Mouse (Mus musculus) hindbrain, embryonic 15.5 days (tissue): Measurements from ENCODE around the gene Tpra1. TPM values are rescaled to one million over a fixed set of nuclear protein-coding genes. Genes with fewer than 3 reads are reported as not detected.

Experiments used
- ATAC-seq: fragments of 200-750 bp; cut with Nextera tagmentation; 2 replicates; pipeline ENCODE4 v1.8.0; 2017; ENCODE audit warnings: low read depth, moderate number of reproducible peaks, moderate TSS enrichment; ENCODE audit not compliant: low FRiP score
- H3K27ac ChIP-seq: fragments of 300-500 bp; sonication (generic); replicated peaks from 2 replicates; pipeline ENCODE4 v1.5.1; 2015; ENCODE audit warnings: mild to moderate bottlenecking, inconsistent platforms
- H3K27me3 ChIP-seq: fragments of 300-500 bp; sonication (generic); 2 replicates; pipeline ENCODE4 v1.6.1; 2015; ENCODE audit warnings: control low read depth, inconsistent platforms
- H3K36me3 ChIP-seq: fragments of 300-500 bp; sonication (generic); 2 replicates; pipeline ENCODE4 v1.6.1; 2015; ENCODE audit warnings: control low read depth, inconsistent platforms
- H3K4me1 ChIP-seq: fragments of 300-500 bp; sonication (generic); replicated peaks from 2 replicates; pipeline ENCODE4 v1.6.1; 2015; ENCODE audit warnings: control low read depth, inconsistent platforms
- H3K4me2 ChIP-seq: fragments of 300-500 bp; sonication (generic); 2 replicates; pipeline ENCODE4 v1.6.1; 2015; ENCODE audit warnings: moderate library complexity, mild to moderate bottlenecking, inconsistent platforms
- H3K4me3 ChIP-seq: fragments of 300-500 bp; sonication (generic); 2 replicates; pipeline ENCODE4 v1.5.1; 2015; ENCODE audit warnings: mild to moderate bottlenecking, inconsistent platforms
- H3K9ac ChIP-seq: fragments of 300-500 bp; sonication (generic); 2 replicates; pipeline ENCODE4 v1.6.1; 2015; ENCODE audit warnings: inconsistent platforms
- H3K9me3 ChIP-seq: fragments of 300-500 bp; sonication (generic); 2 replicates; pipeline ENCODE4 v1.6.1; 2016; ENCODE audit warnings: control low read depth, inconsistent platforms
- WGBS: fragments of 180-500 bp; shearing (Covaris S2); methylation state at CpG from one replicate; pipeline ENCODE4 v1.1.7; 2015; 5-methylcytosine and 5-hydroxymethylcytosine counted together
- polyA plus RNA-seq: library from polyadenylated mRNA; unstranded; fragments of >200 nt; fragmentation: Nextera tagmentation; extraction: Ambion mirVana; gene quantifications from 2 replicates; pipeline ENCODE4 v1.2.1, GENCODE M21; 2015

Tpra1 gene
- polyA plus RNA-seq, 1 experiment from 2014 or later, result 94.2 TPM

DNA sequence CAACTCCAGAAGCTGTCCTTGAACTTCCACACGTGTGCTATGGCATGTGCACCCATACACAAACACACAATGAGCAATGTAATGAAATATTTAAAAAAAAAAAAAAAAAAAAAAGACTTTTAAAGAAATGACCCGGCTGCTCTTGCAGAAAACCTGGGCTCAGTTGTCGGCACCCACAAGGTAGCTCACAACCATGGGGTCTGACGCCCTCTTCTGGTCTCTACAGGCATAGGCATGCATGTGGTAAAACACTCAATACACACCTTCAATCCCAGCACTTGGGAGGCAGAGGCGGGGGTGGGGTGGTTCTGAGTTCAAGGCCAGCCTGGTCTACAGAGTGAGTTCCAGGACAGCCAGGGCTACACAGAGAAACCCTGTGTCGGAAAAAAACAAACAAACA, 6.1 kb upstream of the Tpra1 start:
- H3K9me3 ChIP-seq, result no peaks in the 10 kb centered on the region
- 86% methylated on average over 6 of the region's 6 CpGs for WGBS
- no peak for ATAC-seq
- H3K27me3 ChIP-seq, result no peaks in the 10 kb centered on the region
- peaks cover 10% of the 10 kb centered on the region; the same call in 1 of the 2 replicates for H3K36me3 ChIP-seq
- no peak overlapping the region for H3K9ac ChIP-seq
- no peak overlapping the region for H3K4me3 ChIP-seq
- H3K27ac ChIP-seq, result no peak overlapping the region
- no peak overlapping the region for H3K4me2 ChIP-seq
- peaks cover 21% of the 10 kb centered on the region for H3K4me1 ChIP-seq

DNA sequence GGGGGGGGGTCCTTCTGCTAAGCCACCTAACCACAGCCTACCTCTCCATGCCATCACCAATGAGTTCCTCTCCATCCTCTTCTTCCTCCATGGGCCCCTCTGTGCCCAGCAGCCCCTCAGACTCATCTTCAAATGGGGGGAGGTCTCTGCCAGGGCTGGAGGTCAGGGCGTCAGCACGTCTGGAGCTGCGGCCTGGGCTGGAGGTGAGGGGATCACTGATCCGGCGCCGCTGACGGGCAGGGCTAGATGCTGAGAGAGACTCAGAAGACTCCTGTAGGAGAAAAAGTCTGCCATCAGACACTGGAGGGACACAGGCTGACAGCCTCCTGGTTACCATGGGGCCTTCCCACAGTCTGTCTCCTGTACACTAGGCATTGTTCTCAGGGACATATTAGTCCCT, 4.8 kb upstream of the Tpra1 start:
- Histone ChIP-seq H3K4me1 (peaks cover 30% of the 10 kb centered on the region), H3K9me3 (no peaks in the 10 kb centered on the region), H3K9ac (no peak overlapping the region), H3K36me3 (no peaks in the 10 kb centered on the region), H3K27me3 (no peaks in the 10 kb centered on the region), H3K27ac (no peak overlapping the region), H3K4me2 (peak overlapping the region; percentile 94), H3K4me3 (no peak overlapping the region)
- ATAC-seq, result no peak
- 67% methylated on average over 7 of the region's 7 CpGs for WGBS

DNA sequence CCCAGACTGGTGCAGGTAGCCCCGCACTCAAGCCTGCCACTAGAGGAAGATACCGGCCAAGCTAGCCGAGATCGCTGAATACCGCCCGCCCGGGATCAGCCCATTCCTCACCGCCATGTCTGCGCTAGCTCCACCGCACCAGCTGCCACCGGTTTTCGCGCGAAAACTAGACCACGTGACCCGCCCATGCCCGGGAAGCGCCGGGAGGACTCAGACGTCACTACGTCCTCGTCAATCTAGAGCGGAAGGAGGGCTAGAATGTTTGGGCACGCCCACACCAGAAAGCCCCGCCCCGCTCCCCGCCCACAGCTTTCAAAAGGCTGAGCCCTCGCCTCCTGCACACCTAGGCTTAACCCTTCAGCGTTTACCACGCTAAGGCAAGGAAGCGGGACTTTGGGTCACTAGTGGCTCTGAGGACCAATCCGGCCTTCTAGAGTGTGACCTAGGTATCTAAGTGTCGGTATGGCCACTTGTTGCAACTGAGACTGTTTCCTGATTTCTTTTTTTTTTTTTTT, 3.5 kb upstream of the Tpra1 start, which contains the start of gene Mcm2:
Gene Mcm2, minus strand, starts transcription at position 247 of the 515 bp plus-strand sequence.
- H3K36me3 ChIP-seq, result no peaks in the 10 kb centered on the region
- H3K4me3 ChIP-seq, result peak within 1 kb of the TSS; percentile 60
- ATAC-seq, result peak; percentile 82
- H3K9me3 ChIP-seq, result no peaks in the 10 kb centered on the region
- peaks cover 40% of the 10 kb centered on the region for H3K4me1 ChIP-seq
- peak within 1 kb of the TSS; percentile 94 for H3K4me2 ChIP-seq
- no peaks in the 10 kb centered on the region for H3K27me3 ChIP-seq
- WGBS, result under 1% methylated on average over 33 of the region's 33 CpGs
- peak within 1 kb of the TSS; percentile 80 for H3K27ac ChIP-seq
- H3K9ac ChIP-seq, result peak within 1 kb of the TSS; percentile 64

DNA sequence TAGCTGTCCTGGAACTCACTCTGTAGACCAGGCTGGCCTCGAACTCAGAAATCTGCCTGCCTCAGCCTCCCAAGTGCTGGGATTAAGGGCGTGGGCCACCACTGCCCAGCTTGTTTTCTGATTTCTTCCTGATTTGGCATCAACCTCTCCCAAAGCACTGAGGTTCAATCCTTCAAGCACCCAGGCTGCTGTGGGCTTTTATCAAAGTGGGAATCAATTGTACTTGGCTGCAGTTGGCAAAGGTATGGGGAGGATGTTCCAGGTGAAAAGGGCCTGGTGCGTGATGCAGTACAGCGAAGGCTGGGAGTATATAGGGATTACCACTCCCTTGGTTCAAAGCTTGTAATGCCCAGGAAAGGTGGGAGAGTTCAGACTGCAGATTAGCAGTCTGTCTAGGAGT, 3.0 kb upstream of the Tpra1 start:
- Histone ChIP-seq H3K9ac (no peak overlapping the region), H3K4me2 (peak overlapping the region; percentile 94), H3K4me3 (peak overlapping the region; percentile 60), H3K4me1 (peaks cover 45% of the 10 kb centered on the region), H3K9me3 (no peaks in the 10 kb centered on the region), H3K27me3 (no peaks in the 10 kb centered on the region), H3K27ac (no peak overlapping the region), H3K36me3 (no peaks in the 10 kb centered on the region)
- 62% methylated on average over 4 of the region's 4 CpGs for WGBS
- ATAC-seq, result no peak

DNA sequence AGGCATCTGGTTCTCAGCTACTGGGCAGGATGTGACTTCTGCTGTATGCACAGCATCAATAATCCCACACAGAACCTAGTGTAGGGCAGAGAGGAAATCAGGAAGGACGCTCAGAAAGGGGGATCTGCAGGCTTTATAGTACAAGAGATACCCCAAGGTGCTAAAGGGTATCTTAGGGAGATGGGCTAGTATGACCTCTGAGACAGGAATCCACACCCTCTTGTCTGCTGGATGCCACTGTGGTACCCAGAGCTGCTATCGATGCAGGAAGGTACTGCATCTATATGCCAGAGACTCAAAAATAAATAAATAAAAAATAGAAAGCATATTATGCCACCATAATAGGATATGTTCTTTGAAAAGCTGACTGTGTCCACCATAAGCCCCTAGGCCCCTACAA, 2.4 kb upstream of the Tpra1 start:
- Histone ChIP-seq H3K27ac (no peak overlapping the region), H3K27me3 (no peaks in the 10 kb centered on the region), H3K4me2 (no peak overlapping the region), H3K4me1 (peaks cover 51% of the 10 kb centered on the region), H3K9me3 (no peaks in the 10 kb centered on the region), H3K4me3 (no peak overlapping the region), H3K9ac (no peak overlapping the region), H3K36me3 (no peaks in the 10 kb centered on the region)
- no peak for ATAC-seq
- WGBS, result 92% methylated on average over 2 of the region's 2 CpGs

DNA sequence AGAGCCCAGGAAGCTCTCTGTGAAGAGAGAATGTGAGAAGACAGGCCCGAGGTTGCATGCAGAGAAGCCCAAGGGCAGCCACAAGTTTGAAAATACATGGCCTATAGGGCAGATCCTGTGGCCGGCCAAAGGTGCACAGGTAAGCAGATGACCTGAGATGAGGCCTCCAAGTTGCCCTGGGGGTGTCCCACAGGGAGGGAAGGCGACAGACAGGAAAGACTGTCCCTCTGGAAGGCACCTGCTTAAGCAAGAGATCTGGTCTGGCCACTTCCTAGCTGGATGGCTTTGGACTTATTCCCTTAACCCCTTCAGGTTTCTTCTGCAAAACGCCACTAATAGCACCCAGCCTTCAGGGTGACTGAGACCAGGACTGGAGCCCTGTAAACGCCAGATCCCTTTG, 580 bp upstream of the Tpra1 start:
- peak overlapping the region; percentile 64 for H3K4me3 ChIP-seq
- H3K4me2 ChIP-seq, result peak overlapping the region; percentile 99
- peak overlapping the region; percentile 81 for H3K9ac ChIP-seq
- WGBS, result 7% methylated on average over 5 of the region's 5 CpGs
- ATAC-seq, result peak; percentile 0; the same call in 1 of the 2 replicates
- H3K4me1 ChIP-seq, result peaks cover 58% of the 10 kb centered on the region
- no peaks in the 10 kb centered on the region for H3K27me3 ChIP-seq
- no peaks in the 10 kb centered on the region for H3K36me3 ChIP-seq
- no peaks in the 10 kb centered on the region for H3K9me3 ChIP-seq
- H3K27ac ChIP-seq, result peak overlapping the region; percentile 81

DNA sequence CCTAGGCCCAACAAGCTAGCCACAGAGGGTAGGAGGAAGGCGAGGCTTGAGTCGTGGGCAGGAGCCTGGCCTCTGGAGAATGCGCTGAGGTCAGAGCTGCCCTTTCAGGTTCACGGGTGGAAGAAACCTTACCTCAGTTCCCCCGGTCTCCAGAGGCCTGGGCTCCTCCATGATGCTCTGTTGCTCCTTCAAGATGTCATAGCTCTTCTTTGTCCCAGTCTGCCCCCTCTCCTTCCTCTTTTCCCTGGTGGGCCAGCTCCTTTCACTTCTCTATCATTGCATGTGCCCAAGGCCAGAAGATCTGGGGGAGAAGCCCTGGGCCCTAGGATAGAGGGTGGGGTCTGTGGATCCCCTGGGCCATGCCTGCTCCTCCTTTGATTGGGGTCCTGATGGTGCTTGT, 1.7 kb downstream of the Tpra1 start:
- Histone ChIP-seq H3K9me3 (no peaks in the 10 kb centered on the region), H3K4me1 (peaks cover 49% of the 10 kb centered on the region), H3K9ac (0 out of 2 replicates have a peak overlapping the region, but pooled peaks have one; percentile 81), H3K4me3 (peak overlapping the region; percentile 64; the same call in 1 of the 2 replicates), H3K36me3 (no peaks in the 10 kb centered on the region), H3K27ac (no peak overlapping the region), H3K4me2 (peak overlapping the region; percentile 99), H3K27me3 (no peaks in the 10 kb centered on the region)
- ATAC-seq, result no peak
- WGBS, result 72% methylated on average over 5 of the region's 5 CpGs

DNA sequence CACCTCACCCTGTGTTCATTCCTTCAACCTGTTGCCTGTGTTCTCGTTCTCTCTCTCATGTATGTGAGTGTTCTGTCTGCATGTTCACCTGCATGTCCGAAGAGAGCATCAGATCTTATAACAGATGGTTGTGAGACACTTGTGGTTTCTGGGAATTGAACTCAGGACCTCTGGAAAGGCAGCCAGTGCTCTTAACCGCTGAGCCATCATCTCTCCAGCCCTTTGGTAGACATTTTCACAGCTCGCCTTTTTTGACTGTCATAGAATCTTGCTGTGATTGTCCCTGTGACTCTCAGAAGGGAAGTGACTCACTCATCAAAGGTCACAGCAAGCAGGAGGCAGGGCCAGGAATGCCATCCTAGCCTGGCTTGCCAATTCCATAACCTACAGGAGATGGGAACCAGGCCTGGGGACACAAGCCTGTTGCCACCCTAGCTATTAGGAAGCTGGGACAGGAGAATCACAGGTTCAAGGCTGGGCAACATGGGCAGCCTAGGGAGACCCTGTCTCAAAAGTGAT, 2.5 kb downstream of the Tpra1 start:
- Histone ChIP-seq H3K9ac (0 out of 2 replicates have a peak overlapping the region, but pooled peaks have one; percentile 8), H3K4me2 (peak overlapping the region; percentile 99; the same call in 1 of the 2 replicates), H3K4me1 (peaks cover 45% of the 10 kb centered on the region), H3K27me3 (no peaks in the 10 kb centered on the region), H3K9me3 (no peaks in the 10 kb centered on the region), H3K4me3 (no peak overlapping the region), H3K27ac (no peak overlapping the region), H3K36me3 (no peaks in the 10 kb centered on the region)
- 91% methylated on average over 4 of the region's 4 CpGs for WGBS
- no peak for ATAC-seq

DNA sequence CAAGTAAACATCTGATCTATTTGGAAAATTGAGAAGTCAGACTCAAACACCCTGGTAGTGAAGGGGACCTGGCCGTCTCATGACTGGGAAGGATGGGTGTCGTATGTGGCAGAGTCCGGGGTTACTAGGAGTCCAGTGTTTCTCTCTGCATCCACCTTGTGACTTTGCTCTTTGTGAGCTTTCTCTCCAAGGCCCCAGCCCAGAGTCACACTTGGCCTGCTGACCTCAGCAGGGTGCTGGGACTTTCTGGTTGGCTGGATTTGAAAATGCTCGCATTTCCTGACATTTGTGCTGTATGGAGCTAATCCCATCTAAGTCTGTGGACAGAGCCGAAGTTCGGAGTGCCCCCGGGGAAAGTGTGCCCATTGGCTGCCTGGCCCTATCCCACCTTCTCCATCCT, 3.0 kb downstream of the Tpra1 start:
- WGBS, result 86% methylated on average over 7 of the region's 7 CpGs
- Histone ChIP-seq H3K9me3 (no peaks in the 10 kb centered on the region), H3K9ac (no peak overlapping the region), H3K27me3 (no peaks in the 10 kb centered on the region), H3K27ac (no peak overlapping the region), H3K36me3 (no peaks in the 10 kb centered on the region), H3K4me2 (no peak overlapping the region), H3K4me1 (peaks cover 45% of the 10 kb centered on the region), H3K4me3 (no peak overlapping the region)
- ATAC-seq, result no peak

DNA sequence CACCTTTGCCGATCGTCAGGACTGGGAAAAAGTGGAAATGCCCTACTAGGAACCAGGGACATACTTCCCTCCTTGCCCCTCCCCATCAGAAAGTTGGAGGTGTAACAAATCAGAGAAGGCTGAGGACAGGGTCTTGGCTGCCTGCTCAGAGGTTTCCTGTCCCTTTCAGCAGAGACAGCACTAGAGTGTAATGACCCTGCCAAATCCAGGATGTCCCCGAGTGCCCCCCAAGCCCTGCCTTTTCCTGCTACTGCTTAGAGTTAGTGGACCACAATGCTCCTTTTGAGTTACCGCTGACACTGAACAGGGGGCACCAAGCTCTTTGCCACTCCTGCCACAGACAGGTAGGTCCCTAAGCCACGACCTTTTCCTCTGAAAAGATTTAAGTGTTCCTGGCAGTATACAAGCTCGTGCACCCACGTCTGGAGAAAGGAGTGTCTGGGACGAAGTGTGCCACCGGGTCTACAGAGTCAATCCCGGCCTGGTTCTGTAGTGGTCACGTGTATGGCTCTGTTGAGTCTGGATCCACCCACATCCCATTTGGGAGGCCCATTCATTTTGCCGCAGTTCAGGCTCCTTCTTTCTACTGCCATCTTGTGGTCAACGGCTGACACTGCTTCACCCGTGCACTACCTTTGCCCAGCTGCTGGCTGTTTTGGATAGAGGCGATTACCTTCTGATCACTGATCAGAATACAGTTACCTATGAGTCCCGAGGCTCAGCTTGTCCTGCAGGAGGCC, 4.5 kb downstream of the Tpra1 start:
- Histone ChIP-seq H3K27ac (no peak overlapping the region), H3K27me3 (no peaks in the 10 kb centered on the region), H3K4me2 (peak overlapping the region; percentile 46), H3K4me3 (no peak overlapping the region), H3K4me1 (peaks cover 39% of the 10 kb centered on the region), H3K9me3 (no peaks in the 10 kb centered on the region), H3K36me3 (no peaks in the 10 kb centered on the region; the same call in 1 of the 2 replicates), H3K9ac (no peak overlapping the region)
- WGBS, result 22% methylated on average over 16 of the region's 16 CpGs
- peak; percentile 20; the same call in 1 of the 2 replicates for ATAC-seq

DNA sequence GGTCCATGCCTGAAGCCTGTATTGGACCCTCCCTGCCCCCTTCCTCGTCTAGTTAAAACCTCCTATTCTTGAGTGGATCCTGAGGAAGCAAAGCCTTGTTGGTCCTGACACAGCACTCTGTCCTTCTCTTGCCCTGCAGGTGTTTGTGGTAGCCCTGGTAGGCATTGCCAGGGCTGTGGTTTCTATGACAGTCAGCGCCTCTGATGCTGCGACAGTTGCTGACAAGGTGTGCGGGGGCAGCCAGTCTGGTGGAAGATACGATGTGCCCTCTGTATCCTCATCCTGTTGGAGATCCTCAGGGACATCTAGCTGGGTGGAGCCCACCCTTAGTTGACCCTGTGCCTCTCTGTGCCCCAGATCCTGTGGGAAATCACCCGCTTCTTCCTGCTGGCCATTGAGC, 7.1 kb downstream of the Tpra1 start:
- Histone ChIP-seq H3K4me2 (no peak overlapping the region), H3K4me1 (peaks cover 21% of the 10 kb centered on the region), H3K9me3 (no peaks in the 10 kb centered on the region), H3K9ac (no peak overlapping the region), H3K27ac (no peak overlapping the region), H3K27me3 (no peaks in the 10 kb centered on the region), H3K4me3 (no peak overlapping the region), H3K36me3 (no peaks in the 10 kb centered on the region; the same call in 1 of the 2 replicates)
- 91% methylated on average over 6 of the region's 6 CpGs for WGBS
- no peak for ATAC-seq

DNA sequence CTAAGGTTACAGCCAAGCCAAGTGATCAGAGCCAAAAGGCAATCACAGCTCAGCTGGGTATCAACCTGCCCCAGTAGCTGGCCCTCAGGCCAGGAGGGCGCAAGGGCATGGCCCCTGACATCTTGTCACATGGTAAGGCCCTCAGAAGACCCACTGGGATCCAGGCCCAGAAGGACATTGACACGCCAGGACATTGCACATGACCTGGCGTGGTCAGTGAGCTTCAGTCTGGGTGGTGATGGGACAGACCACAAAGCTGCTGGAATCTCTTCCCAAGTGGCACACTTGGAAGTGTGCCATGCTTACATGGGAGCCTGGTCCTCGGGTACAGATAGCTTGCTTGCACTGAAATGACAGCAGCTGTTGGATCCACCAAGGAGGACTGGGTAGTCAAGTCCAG, 11.0 kb downstream of the Tpra1 start:
- ATAC-seq, result no peak
- no peak overlapping the region for H3K4me3 ChIP-seq
- H3K36me3 ChIP-seq, result no peaks in the 10 kb centered on the region; the same call in 1 of the 2 replicates
- H3K9ac ChIP-seq, result no peak overlapping the region
- H3K27ac ChIP-seq, result no peak overlapping the region
- WGBS, result 82% methylated on average over 4 of the region's 4 CpGs
- no peaks in the 10 kb centered on the region for H3K4me1 ChIP-seq
- H3K27me3 ChIP-seq, result no peaks in the 10 kb centered on the region
- no peaks in the 10 kb centered on the region for H3K9me3 ChIP-seq
- no peak overlapping the region for H3K4me2 ChIP-seq
